Mouse (Mus musculus) central nervous system, embryonic 18 days (tissue): ENCODE data around the gene Ccr1. TPM values are rescaled to one million over a fixed set of nuclear protein-coding genes. Genes with fewer than 3 reads are reported as not detected.

ENCODE experiments used
- polyA plus RNA-seq: library from polyadenylated mRNA; depleted of rRNA; stranded (reverse); fragments of >200 nt; gene quantifications from 2 replicates; pipeline ENCODE4 v1.2.3, GENCODE M21; 2012; rRNA removed

Ccr1 gene
- polyA plus RNA-seq, result 0.38 and 0.63 TPM in 2 replicates

GRCm38 (mm10) chr9:123968290-123968912 is at the start of gene Ccr1:
Ccr1 (minus strand) TSS chr9:123968692.

DNA sequence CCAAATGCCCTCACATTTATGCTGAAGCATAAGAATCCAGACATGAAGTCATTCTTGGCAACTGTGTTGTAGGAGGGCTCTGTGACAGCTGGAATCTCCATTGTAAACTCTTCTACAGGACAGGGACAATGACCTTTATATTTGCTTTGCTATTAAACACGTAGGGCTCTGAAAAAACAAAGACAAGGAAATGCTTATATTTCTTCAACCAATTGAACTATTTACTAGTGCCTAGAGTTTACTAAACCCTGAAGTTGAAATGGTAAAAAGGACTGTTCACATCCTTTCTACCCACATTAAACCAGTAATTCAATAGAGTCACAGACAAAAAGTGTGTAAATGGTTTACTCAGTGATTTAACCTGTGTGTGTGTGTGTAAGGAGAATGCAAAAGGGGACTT is 9.8 kb upstream of the Ccr1 start, which contains the start of gene Ccr1l1:
TSS of gene Ccr1l1 (minus strand) at position 101 of the 400 bp plus-strand sequence.

Other genes with a start within 250 kb of the Ccr1 start
- not detected in 2 replicates for gene Cxcr6, start 162.2 kb downstream of the Ccr1 start, polyA plus RNA-seq
- gene Fyco1, start 116.8 kb downstream of the Ccr1 start, polyA plus RNA-seq, result 9.5 and 10.0 TPM in 2 replicates
- not detected in 2 replicates for gene Xcr1, start 106.7 kb downstream of the Ccr1 start, polyA plus RNA-seq
- not detected in 2 replicates for gene Ccr1l1, start 9.7 kb upstream of the Ccr1 start, polyA plus RNA-seq
- gene Ccr3, start 53.3 kb upstream of the Ccr1 start, polyA plus RNA-seq, result not detected in 2 replicates
- 0.03 and 0.16 TPM in 2 replicates for gene Ccr2, start 133.3 kb upstream of the Ccr1 start, polyA plus RNA-seq
- 0.47 and 0.88 TPM in 2 replicates for gene Ccr5, start 152.9 kb upstream of the Ccr1 start, polyA plus RNA-seq